Mouse (Mus musculus) heart, embryonic 11.5 days (tissue): ENCODE data around the gene Krt13. TPM values are rescaled to one million over a fixed set of nuclear protein-coding genes. Genes with fewer than 3 reads are reported as not detected.
A peak's percentile ranks its signal among the peaks of the same experiment; 100 is the strongest.

Source experiments
- ATAC-seq: fragments of 200-750 bp; cut with Nextera tagmentation; replicated peaks from 2 replicates; pipeline ENCODE4 v1.8.0; 2017; ENCODE audit warnings: moderate library complexity; ENCODE audit not compliant: insufficient number of reproducible peaks, low FRiP score, low TSS enrichment
- H3K27ac ChIP-seq: fragments of 300-500 bp; sonication (generic); 2 replicates; pipeline ENCODE4 v1.5.1; 2014; ENCODE audit warnings: mild to moderate bottlenecking, low read depth, low read length
- H3K27me3 ChIP-seq: fragments of 300-500 bp; sonication (generic); 2 replicates; pipeline ENCODE4 v1.6.1; 2014; ENCODE audit warnings: mild to moderate bottlenecking, low read length, mixed read lengths; ENCODE audit not compliant: control insufficient read depth, insufficient read depth
- H3K36me3 ChIP-seq: fragments of 300-500 bp; sonication (generic); 2 replicates; pipeline ENCODE4 v1.6.1; 2014; ENCODE audit warnings: mild to moderate bottlenecking, low read length, moderate library complexity, mixed read lengths; ENCODE audit not compliant: control insufficient read depth, insufficient read depth
- H3K4me1 ChIP-seq: fragments of 300-500 bp; sonication (generic); 2 replicates; pipeline ENCODE4 v1.6.1; 2014; ENCODE audit warnings: low read length; ENCODE audit not compliant: control insufficient read depth, insufficient read depth
- H3K4me2 ChIP-seq: fragments of 300-500 bp; sonication (generic); 2 replicates; pipeline ENCODE4 v1.6.1; 2014; ENCODE audit warnings: mild to moderate bottlenecking, moderate library complexity
- H3K4me3 ChIP-seq: fragments of 300-500 bp; sonication (generic); 2 replicates; pipeline ENCODE4 v1.5.1; 2014; ENCODE audit warnings: low read depth, low read length
- H3K9ac ChIP-seq: fragments of 300-500 bp; sonication (generic); 2 replicates; pipeline ENCODE4 v1.6.1; 2014; ENCODE audit warnings: mild to moderate bottlenecking, low read depth, low read length, moderate library complexity
- H3K9me3 ChIP-seq: fragments of 300-500 bp; sonication (generic); replicated peaks from 2 replicates; pipeline ENCODE4 v1.6.1; 2016; ENCODE audit warnings: low read length; ENCODE audit not compliant: control insufficient read depth
- WGBS: fragments of 180-500 bp; shearing (Covaris S2); extraction: QIAGEN DNeasy Blood & Tissue Kit; methylation state at CpG from one replicate; pipeline ENCODE4 v1.1.7; 2014; ENCODE audit not compliant: insufficient replicate concordance; 5-methylcytosine and 5-hydroxymethylcytosine counted together
- polyA plus RNA-seq: library from polyadenylated mRNA; unstranded; fragments of >200 nt; fragmentation: Nextera tagmentation; extraction: Ambion mirVana; gene quantifications from 2 replicates; pipeline ENCODE4 v1.2.1, GENCODE M21; 2014

Krt13 gene
- polyA plus RNA-seq, 1 experiment from 2014 or later, result not detected

GRCm38 (mm10) chr11:100136559-100136958 is 15.2 kb upstream of the Krt13 start:
- 13% methylated on average over 5 of the region's 5 CpGs for WGBS
- no peaks in the 10 kb centered on the region; the same call in 1 of the 2 replicates for H3K27me3 ChIP-seq
- H3K27ac ChIP-seq, result no peak overlapping the region

GRCm38 (mm10) chr11:100135731-100136130 is 14.4 kb upstream of the Krt13 start, which contains the start of gene Krt15:
Gene Krt15 (minus strand): TSS chr11:100135928.
- WGBS, result 53% methylated on average over 7 of the region's 7 CpGs
- Histone ChIP-seq H3K4me2 (no peak within 1 kb of the TSS), H3K4me3 (no peak within 1 kb of the TSS), H3K9me3 (no peaks in the 10 kb centered on the region), H3K27me3 (no peaks in the 10 kb centered on the region; the same call in 1 of the 2 replicates), H3K27ac (no peak within 1 kb of the TSS), H3K36me3 (no peaks in the 10 kb centered on the region), H3K9ac (0 out of 2 replicates have a peak within 1 kb of the TSS, but pooled peaks have one; percentile 18), H3K4me1 (peaks cover 5% of the 10 kb centered on the region; the same call in 1 of the 2 replicates)
- no peak for ATAC-seq

More at GRCm38 (mm10) chr11:100136559-100136958, 15.2 kb upstream of the Krt13 start:
- H3K9ac ChIP-seq, result 0 out of 2 replicates have a peak overlapping the region, but pooled peaks have one; percentile 18
- peaks cover 5% of the 10 kb centered on the region; the same call in 1 of the 2 replicates for H3K4me1 ChIP-seq
- H3K4me2 ChIP-seq, result no peak overlapping the region
- no peaks in the 10 kb centered on the region for H3K36me3 ChIP-seq
- no peaks in the 10 kb centered on the region for H3K9me3 ChIP-seq
- H3K4me3 ChIP-seq, result no peak overlapping the region
- no peak for ATAC-seq

GRCm38 (mm10) chr11:100124901-100125300 is 3.5 kb upstream of the Krt13 start:
- Histone ChIP-seq H3K4me2 (no peak overlapping the region), H3K9me3 (no peaks in the 10 kb centered on the region), H3K27ac (no peak overlapping the region), H3K36me3 (no peaks in the 10 kb centered on the region), H3K4me3 (no peak overlapping the region), H3K9ac (no peak overlapping the region), H3K4me1 (peaks cover 5% of the 10 kb centered on the region; the same call in 1 of the 2 replicates), H3K27me3 (no peaks in the 10 kb centered on the region)
- no peak for ATAC-seq
- 70% methylated on average over 7 of the region's 7 CpGs for WGBS

DNA sequence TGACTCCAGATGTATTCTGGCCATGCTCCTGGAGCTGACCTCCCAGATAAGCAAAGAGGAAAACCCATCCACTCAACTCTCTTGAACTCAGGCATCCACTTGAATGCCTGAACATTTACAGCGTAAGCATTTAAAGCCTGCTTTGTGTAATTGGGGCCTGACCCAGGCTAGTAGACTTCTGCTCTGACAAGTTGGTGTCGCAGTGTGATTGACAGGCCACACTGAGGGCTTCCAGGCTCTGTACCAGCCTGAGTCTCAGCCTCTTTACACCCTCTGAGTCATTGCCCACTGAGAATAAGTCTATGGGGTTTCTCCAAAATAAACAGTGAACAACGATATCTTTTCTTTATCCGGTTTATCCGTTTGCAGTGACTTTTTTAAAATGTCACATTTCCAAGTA is 1.0 kb downstream of the Krt13 start:
- Histone ChIP-seq H3K9me3 (no peaks in the 10 kb centered on the region), H3K36me3 (no peaks in the 10 kb centered on the region), H3K4me3 (no peak overlapping the region), H3K27ac (no peak overlapping the region), H3K27me3 (0 out of 2 replicates have a peak, but pooled peaks cover 3% of the 10 kb centered on the region), H3K4me1 (0 out of 2 replicates have a peak, but pooled peaks cover 3% of the 10 kb centered on the region), H3K4me2 (no peak overlapping the region), H3K9ac (no peak overlapping the region)
- ATAC-seq, result no peak
- 52% methylated on average over 5 of the region's 5 CpGs for WGBS

GRCm38 (mm10) chr11:100113742-100114029 is 7.7 kb downstream of the Krt13 start:
- H3K36me3 ChIP-seq, result no peaks in the 10 kb centered on the region
- H3K27me3 ChIP-seq, result 0 out of 2 replicates have a peak, but pooled peaks cover 3% of the 10 kb centered on the region
- no peak overlapping the region for H3K4me2 ChIP-seq
- no peak for ATAC-seq
- no peak overlapping the region for H3K9ac ChIP-seq
- H3K4me3 ChIP-seq, result no peak overlapping the region
- no peaks in the 10 kb centered on the region for H3K9me3 ChIP-seq
- 63% methylated on average over 2 of the region's 2 CpGs for WGBS
- H3K27ac ChIP-seq, result no peak overlapping the region
- H3K4me1 ChIP-seq, result no peaks in the 10 kb centered on the region

- Histone ChIP-seq H3K27ac (no peak overlapping the region), H3K9me3 (no peaks in the 10 kb centered on the region), H3K4me3 (no peak overlapping the region), H3K4me1 (no peaks in the 10 kb centered on the region), H3K4me2 (no peak overlapping the region), H3K9ac (no peak overlapping the region), H3K36me3 (no peaks in the 10 kb centered on the region), H3K27me3 (0 out of 2 replicates have a peak, but pooled peaks cover 3% of the 10 kb centered on the region)
- 72% methylated on average over 11 of the region's 11 CpGs for WGBS
- ATAC-seq, result no peak
Measured at GRCm38 (mm10) chr11:100112935-100113741, 8.2 kb downstream of the Krt13 start.

- 87% methylated on average over 6 of the region's 6 CpGs for WGBS
Measured at GRCm38 (mm10) chr11:100105576-100106122, 15.7 kb downstream of the Krt13 start, which contains the start of gene Krt36. Gene Krt36 (minus strand): TSS chr11:100105626.

GRCm38 (mm10) chr11:100102693-100103429 is 18.5 kb downstream of the Krt13 start:
- no peak for ATAC-seq
- no peak overlapping the region for H3K4me2 ChIP-seq
- H3K9ac ChIP-seq, result no peak overlapping the region
- no peaks in the 10 kb centered on the region for H3K4me1 ChIP-seq
- H3K27me3 ChIP-seq, result no peaks in the 10 kb centered on the region
- H3K27ac ChIP-seq, result no peak overlapping the region
- WGBS, result 47% methylated on average over 15 of the region's 15 CpGs
- no peaks in the 10 kb centered on the region for H3K9me3 ChIP-seq
- H3K4me3 ChIP-seq, result no peak overlapping the region
- no peaks in the 10 kb centered on the region for H3K36me3 ChIP-seq

More at GRCm38 (mm10) chr11:100105576-100106122, 15.7 kb downstream of the Krt13 start, which contains the start of gene Krt36:
- H3K36me3 ChIP-seq, result no peaks in the 10 kb centered on the region
- H3K4me2 ChIP-seq, result no peak within 1 kb of the TSS
- ATAC-seq, result no peak
- H3K9me3 ChIP-seq, result no peaks in the 10 kb centered on the region
- H3K27me3 ChIP-seq, result no peaks in the 10 kb centered on the region
- no peak within 1 kb of the TSS for H3K27ac ChIP-seq
- no peak within 1 kb of the TSS for H3K4me3 ChIP-seq
- no peak within 1 kb of the TSS for H3K9ac ChIP-seq
- no peaks in the 10 kb centered on the region for H3K4me1 ChIP-seq
